Mouse (Mus musculus) heart, embryonic 14.5 days (tissue): ENCODE results near the gene Sec11a. TPM values are rescaled to one million over a fixed set of nuclear protein-coding genes. Genes with fewer than 3 reads are reported as not detected.

Source experiments
- ATAC-seq: fragments of 200-750 bp; cut with Nextera tagmentation; 2 replicates; pipeline ENCODE4 v1.8.0; 2017; ENCODE audit warnings: low read depth, moderate TSS enrichment; ENCODE audit not compliant: insufficient number of reproducible peaks, insufficient read depth, low FRiP score
- H3K27ac ChIP-seq, 2 experiments: fragments of 200-500 bp in 1 of 2; fragments of 300-500 bp in 1 of 2; sonication (generic) in 1 of 2; replicated peaks in 1 of 2; 2 replicates each; pipeline ENCODE4 v1.5.1; 2012 to 2014; ENCODE audit warnings: low read depth in 2 of 2, low read length in 2 of 2, control low read depth in 1 of 2, mild to moderate bottlenecking in 1 of 2, mixed read lengths in 1 of 2; ENCODE audit not compliant: control insufficient read depth in 1 of 2, insufficient read depth in 1 of 2
- H3K27me3 ChIP-seq: fragments of 300-500 bp; sonication (generic); 2 replicates; pipeline ENCODE4 v1.6.1; 2014; ENCODE audit warnings: mild to moderate bottlenecking, low read length, control low read depth; ENCODE audit not compliant: control insufficient read depth, insufficient read depth
- H3K36me3 ChIP-seq: fragments of 300-500 bp; sonication (generic); 2 replicates; pipeline ENCODE4 v1.6.1; 2014; ENCODE audit warnings: mild to moderate bottlenecking, control low read depth, low read length, mixed read lengths; ENCODE audit not compliant: control insufficient read depth, insufficient read depth
- H3K4me1 ChIP-seq, 2 experiments: fragments of 200-500 bp in 1 of 2; fragments of 300-500 bp in 1 of 2; sonication (generic) in 1 of 2; 2 replicates each; pipeline ENCODE4 v1.6.1; 2012 to 2014; ENCODE audit warnings: low read length in 2 of 2, control low read depth in 1 of 2, mixed read lengths in 1 of 2; ENCODE audit not compliant: control insufficient read depth in 2 of 2, insufficient read depth in 2 of 2
- H3K4me2 ChIP-seq: fragments of 300-500 bp; sonication (generic); 2 replicates; pipeline ENCODE4 v1.6.1; 2014; ENCODE audit warnings: mild to moderate bottlenecking, low read length
- H3K4me3 ChIP-seq, 2 experiments: fragments of 200-500 bp in 1 of 2; fragments of 300-500 bp in 1 of 2; sonication (generic) in 1 of 2; 2 replicates each; pipeline ENCODE4 v1.5.1; 2012 to 2014; ENCODE audit warnings: low read length in 2 of 2, mild to moderate bottlenecking in 2 of 2, control low read depth in 1 of 2, low read depth in 1 of 2, moderate library complexity in 1 of 2; ENCODE audit not compliant: control insufficient read depth in 1 of 2, insufficient read depth in 1 of 2
- H3K9ac ChIP-seq: fragments of 300-500 bp; sonication (generic); 2 replicates; pipeline ENCODE4 v1.6.1; 2014; ENCODE audit warnings: mild to moderate bottlenecking, low read length
- H3K9me3 ChIP-seq: fragments of 300-500 bp; sonication (generic); 2 replicates; pipeline ENCODE4 v1.6.1; 2016; ENCODE audit warnings: low read length, control low read depth; ENCODE audit not compliant: control insufficient read depth
- WGBS: fragments of 180-500 bp; shearing (Covaris S2); extraction: QIAGEN DNeasy Blood & Tissue Kit; methylation state at CpG from one replicate; pipeline ENCODE4 v1.1.7; 2014; 5-methylcytosine and 5-hydroxymethylcytosine counted together
- polyA plus RNA-seq: library from polyadenylated mRNA; unstranded; fragments of >200 nt; fragmentation: Nextera tagmentation; extraction: Ambion mirVana; gene quantifications from 2 replicates; pipeline ENCODE4 v1.2.1, GENCODE M21; 2014

Gene Sec11a
- polyA plus RNA-seq, 1 experiment from 2014 or later: 138 TPM

- Histone ChIP-seq H3K27me3 (no peaks in the 10 kb centered on the region), H3K27ac (peak overlapping the region; percentile 55 to 63), H3K4me2 (0 out of 2 replicates have a peak overlapping the region, but pooled peaks have one; percentile 5), H3K4me3 (no peak overlapping the region), H3K9ac (no peak overlapping the region), H3K9me3 (no peaks in the 10 kb centered on the region), H3K36me3 (peaks cover 71% of the 10 kb centered on the region), H3K4me1 (peaks cover 9 to 33% of the 10 kb centered on the region in 2 experiments)
- 84% methylated on average over 7 of the region's 7 CpGs for WGBS
- ATAC-seq: no peak
These were observed 82.1 kb downstream of the Sec11a start for GRCm38 (mm10) chr7:80865521-80865920.

GRCm38 (mm10) chr7:80864831-80865230 lies 82.7 kb downstream of the Sec11a start:
- peak overlapping the region; percentile 7; the same call in 1 of the 2 replicates for H3K9ac ChIP-seq
- H3K4me2 ChIP-seq: peak overlapping the region; percentile 9; the same call in 1 of the 2 replicates
- H3K9me3 ChIP-seq: no peaks in the 10 kb centered on the region
- ATAC-seq: no peak
- no peak overlapping the region for H3K4me3 ChIP-seq
- H3K27me3 ChIP-seq: no peaks in the 10 kb centered on the region
- peak overlapping the region; percentile 55 to 63 for H3K27ac ChIP-seq
- 37% methylated on average over 8 of the region's 8 CpGs for WGBS
- peaks cover 64% of the 10 kb centered on the region for H3K36me3 ChIP-seq
- H3K4me1 ChIP-seq: peaks cover 9 to 36% of the 10 kb centered on the region in 2 experiments

- WGBS: 60% methylated on average over 1 of the region's 1 CpGs
- no peak for ATAC-seq
- Histone ChIP-seq H3K27ac (peak overlapping the region in 1 of 2 experiments; percentile 63; a peak in 2 of 4 replicates), H3K9ac (no peak overlapping the region), H3K4me1 (peaks cover 9 to 36% of the 10 kb centered on the region in 2 experiments), H3K9me3 (no peaks in the 10 kb centered on the region), H3K36me3 (peaks cover 58% of the 10 kb centered on the region), H3K4me3 (no peak overlapping the region), H3K27me3 (no peaks in the 10 kb centered on the region), H3K4me2 (peak overlapping the region; percentile 9; the same call in 1 of the 2 replicates)
These were observed 83.4 kb downstream of the Sec11a start for GRCm38 (mm10) chr7:80864151-80864550.

- H3K27ac ChIP-seq: peak overlapping the region; percentile 12 to 63; a peak in 3 of 4 replicates
- peaks cover 51% of the 10 kb centered on the region for H3K36me3 ChIP-seq
- no peak overlapping the region for H3K9ac ChIP-seq
- H3K27me3 ChIP-seq: no peaks in the 10 kb centered on the region
- 78% methylated on average over 5 of the region's 5 CpGs for WGBS
- no peak overlapping the region for H3K4me2 ChIP-seq
- no peak for ATAC-seq
- H3K9me3 ChIP-seq: no peaks in the 10 kb centered on the region
- H3K4me3 ChIP-seq: no peak overlapping the region
- H3K4me1 ChIP-seq: peaks cover 9 to 36% of the 10 kb centered on the region in 2 experiments
These were observed 84.1 kb downstream of the Sec11a start for GRCm38 (mm10) chr7:80863520-80863919.

- H3K27ac ChIP-seq: no peak overlapping the region
- no peak for ATAC-seq
- H3K27me3 ChIP-seq: no peaks in the 10 kb centered on the region
- H3K9me3 ChIP-seq: no peaks in the 10 kb centered on the region
- peaks cover 41% of the 10 kb centered on the region for H3K36me3 ChIP-seq
- H3K4me3 ChIP-seq: no peak overlapping the region
- WGBS: 96% methylated on average over 2 of the region's 2 CpGs
- H3K4me2 ChIP-seq: no peak overlapping the region; the same call in 1 of the 2 replicates
- peaks cover 9 to 36% of the 10 kb centered on the region in 2 experiments for H3K4me1 ChIP-seq
- H3K9ac ChIP-seq: no peak overlapping the region
These were observed 85.1 kb downstream of the Sec11a start for GRCm38 (mm10) chr7:80862475-80862874.

- H3K27ac ChIP-seq: peak within 1 kb of the TSS; percentile 87 to 95
- ATAC-seq: peak; percentile 95
These were observed 86.8 kb downstream of the Sec11a start, which contains the start of gene Zscan2 for GRCm38 (mm10) chr7:80860729-80861274. Zscan2 (plus strand) TSS chr7:80860920.

GRCm38 (mm10) chr7:80860227-80860626 lies 87.4 kb downstream of the Sec11a start:
- H3K27ac ChIP-seq: no peak overlapping the region

More at GRCm38 (mm10) chr7:80860729-80861274, 86.8 kb downstream of the Sec11a start, which contains the start of gene Zscan2:
- Histone ChIP-seq H3K36me3 (peaks cover 26% of the 10 kb centered on the region), H3K4me2 (peak within 1 kb of the TSS; percentile 77), H3K9ac (peak within 1 kb of the TSS; percentile 86), H3K9me3 (no peaks in the 10 kb centered on the region), H3K27me3 (no peaks in the 10 kb centered on the region), H3K4me1 (peaks cover 7 to 29% of the 10 kb centered on the region in 2 experiments), H3K4me3 (peak within 1 kb of the TSS; percentile 70 to 99)
- WGBS: under 1% methylated on average over 40 of the region's 40 CpGs

More at GRCm38 (mm10) chr7:80860227-80860626, 87.4 kb downstream of the Sec11a start:
- peaks cover 20% of the 10 kb centered on the region for H3K36me3 ChIP-seq
- no peaks in the 10 kb centered on the region for H3K9me3 ChIP-seq
- no peak for ATAC-seq
- peaks cover 7 to 29% of the 10 kb centered on the region in 2 experiments for H3K4me1 ChIP-seq
- peak overlapping the region; percentile 63 for H3K9ac ChIP-seq
- peak overlapping the region; percentile 77 for H3K4me2 ChIP-seq
- H3K27me3 ChIP-seq: no peaks in the 10 kb centered on the region
- under 1% methylated on average over 13 of the region's 13 CpGs for WGBS
- peak overlapping the region; percentile 64 to 70 for H3K4me3 ChIP-seq
